Mouse (Mus musculus) cerebellum, adult 2 months (tissue): Measurements from ENCODE around the gene Pih1d1.

Experiments
- CTCF ChIP-seq: fragments of 200-500 bp; IDR thresholded peaks from 2 replicates; pipeline ENCODE4 v1.5.1; 2011; ENCODE audit warnings: low read depth, mild to moderate bottlenecking, control low read depth, low read length, moderate library complexity, borderline replicate concordance; ENCODE audit not compliant: insufficient read depth
- POLR2A ChIP-seq: fragments of 200-500 bp; IDR thresholded peaks from 2 replicates; pipeline ENCODE4 v1.6.1; 2011; ENCODE audit warnings: low read length, control low read depth, borderline replicate concordance; ENCODE audit not compliant: insufficient read depth

DNA sequence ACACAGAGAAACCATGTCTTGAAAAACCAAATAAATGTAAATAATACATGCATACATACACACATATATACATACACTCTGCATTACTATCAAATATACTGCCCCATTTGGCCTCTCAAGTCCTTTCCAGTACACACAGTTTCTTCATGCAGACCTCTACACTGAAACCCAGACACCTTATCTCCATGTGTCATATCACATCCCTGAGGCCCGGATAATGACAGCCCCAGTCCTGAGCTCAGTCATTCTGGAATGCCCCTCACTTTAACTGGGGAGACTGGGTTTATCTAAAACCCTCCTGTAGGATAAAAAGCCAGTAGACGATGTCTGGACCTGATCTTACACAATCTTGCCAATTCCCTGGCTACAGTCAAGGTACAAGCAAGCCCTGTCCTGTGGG is 40.6 kb upstream of the Pih1d1 start:
- TF ChIP-seq POLR2A, result no peak
- no peak for TF ChIP-seq CTCF
